In genomic region chr17:35549437-35550142, GRCm38 (mm10) we compare ENCODE assay signal across 9 mouse cellular contexts. TPM values are rescaled to one million over a fixed set of nuclear protein-coding genes. Genes with fewer than 3 reads are reported as not detected.
DNase-seq lines count a peak whose midpoint lies in the region; ATAC-seq and TF ChIP-seq lines count a peak whose summit lies in the region.
"Had no signal": no experiment of that assay in that cellular context is flagged by ENCODE, and none has a peak within 500 bp of the region (broad histone marks: within the 10 kb centered on the region; RNA-seq: fewer than 3 reads in every experiment).

No protein-coding gene starts in this region.

- H3K79me2 ChIP-seq in heart, adult 2 months (replicated peaks; ENCODE audit: control insufficient read depth, insufficient read depth, low read length), result no peaks in the 10 kb centered on the region

- peak; percentile 71; the same call in 1 of the 2 replicates for TF ChIP-seq EP300 in heart, adult 2 months (IDR thresholded peaks at IDR 0.05; ENCODE audit: insufficient read depth, low read depth, low read length)

- no peak overlapping the region for H3K4me3 ChIP-seq in forebrain, embryonic 13.5 days
- no peak overlapping the region for H3K4me3 ChIP-seq in forebrain, embryonic 11.5 days (ENCODE audit: low read depth, low read length)
- peak overlapping the region; percentile 19; the same call in 1 of the 2 replicates for H3K4me3 ChIP-seq in heart, adult 2 months
- no peak overlapping the region for H3K4me3 ChIP-seq in kidney, embryonic 14.5 days (ENCODE audit: low read length)

- H3K9me3 ChIP-seq in forebrain, embryonic 13.5 days (replicated peaks), result no peaks in the 10 kb centered on the region
- no peaks in the 10 kb centered on the region for H3K9me3 ChIP-seq in forebrain, embryonic 11.5 days (ENCODE audit: control insufficient read depth, low read length)
- no peaks in the 10 kb centered on the region for H3K9me3 ChIP-seq in kidney, embryonic 14.5 days (ENCODE audit: control insufficient read depth, low read length)

- intact Hi-C loops in heart, adult 2 months (cut with DNase I), result no loop called here

- H3K9ac ChIP-seq in forebrain, embryonic 13.5 days, result no peak overlapping the region
- no peak overlapping the region for H3K9ac ChIP-seq in forebrain, embryonic 11.5 days (ENCODE audit: low read length)
- H3K9ac ChIP-seq in heart, adult 2 months (ENCODE audit: low read depth, low read length), result peak overlapping the region; percentile 24; the same call in 1 of the 2 replicates
- H3K9ac ChIP-seq in kidney, embryonic 14.5 days (ENCODE audit: low read depth, low read length), result no peak overlapping the region

- no peak for TF ChIP-seq CTCF in heart, adult 2 months (IDR thresholded peaks at IDR 0.05)

- no peak for DNase-seq in forebrain, embryonic 11.5 days (ENCODE audit: low spot score)
- DNase-seq in cerebellum, postnatal 14 days, result peak; percentile 94 to 95
- peak; percentile 82 to 87 for DNase-seq in heart, adult 2 months
- DNase-seq in liver, result peak; percentile 47
- peak; percentile 86 to 90 for DNase-seq in right cerebral cortex, postnatal 10 days (ENCODE audit: low spot score in 2 of 2)
- no peak for DNase-seq in natural killer cell, adult 2 months (ENCODE audit: low spot score in 2 of 2)

- 0 out of 2 replicates have a peak, but pooled peaks cover 3% of the 10 kb centered on the region for H3K27me3 ChIP-seq in forebrain, embryonic 13.5 days
- H3K27me3 ChIP-seq in forebrain, embryonic 11.5 days (ENCODE audit: control insufficient read depth, insufficient read depth, low read length), result no peaks in the 10 kb centered on the region
- H3K27me3 ChIP-seq in heart, adult 2 months (ENCODE audit: control insufficient read depth, insufficient read depth, low read length), result no peaks in the 10 kb centered on the region
- H3K27me3 ChIP-seq in kidney, embryonic 14.5 days (ENCODE audit: control insufficient read depth, insufficient read depth, low read length), result no peaks in the 10 kb centered on the region

- 0 out of 2 replicates have a peak overlapping the region, but pooled peaks have one; percentile 19 for H3K27ac ChIP-seq in forebrain, embryonic 13.5 days
- H3K27ac ChIP-seq in forebrain, embryonic 11.5 days (ENCODE audit: low read depth, low read length), result no peak overlapping the region
- H3K27ac ChIP-seq in heart, adult 2 months, result peak overlapping the region; percentile 86
- peak overlapping the region; percentile 55; the same call in 1 of the 2 replicates for H3K27ac ChIP-seq in kidney, embryonic 14.5 days (ENCODE audit: low read depth, low read length)

- no peaks in the 10 kb centered on the region for H3K36me3 ChIP-seq in forebrain, embryonic 13.5 days (ENCODE audit: poor library complexity, severe bottlenecking)
- no peaks in the 10 kb centered on the region for H3K36me3 ChIP-seq in forebrain, embryonic 11.5 days (ENCODE audit: control insufficient read depth, insufficient read depth, low read length)
- no peaks in the 10 kb centered on the region for H3K36me3 ChIP-seq in heart, adult 2 months (ENCODE audit: control insufficient read depth, insufficient read depth, low read length)
- H3K36me3 ChIP-seq in kidney, embryonic 14.5 days (ENCODE audit: control insufficient read depth, insufficient read depth, low read length), result no peaks in the 10 kb centered on the region

- H3K4me1 ChIP-seq in forebrain, embryonic 13.5 days, result peaks cover 14% of the 10 kb centered on the region; the same call in 1 of the 2 replicates
- 0 out of 2 replicates have a peak, but pooled peaks cover 2% of the 10 kb centered on the region for H3K4me1 ChIP-seq in forebrain, embryonic 11.5 days (replicated peaks; ENCODE audit: control insufficient read depth, insufficient read depth, low read length)
- H3K4me1 ChIP-seq in heart, adult 2 months (ENCODE audit: control insufficient read depth, insufficient read depth, low read length), result peaks cover 3% of the 10 kb centered on the region
- no peaks in the 10 kb centered on the region for H3K4me1 ChIP-seq in kidney, embryonic 14.5 days (ENCODE audit: control insufficient read depth, insufficient read depth, low read length)

- TF ChIP-seq POLR2A in heart, adult 2 months (IDR thresholded peaks at IDR 0.05; ENCODE audit: insufficient read depth, low read depth, low read length), result no peak

- H3K4me2 ChIP-seq in forebrain, embryonic 13.5 days, result no peak overlapping the region
- no peak overlapping the region for H3K4me2 ChIP-seq in forebrain, embryonic 11.5 days (ENCODE audit: low read depth, low read length, severe bottlenecking)
- no peak overlapping the region for H3K4me2 ChIP-seq in kidney, embryonic 14.5 days (replicated peaks; ENCODE audit: low read depth, low read length)

- WGBS in forebrain, embryonic 13.5 days, result 57% methylated on average over 15 of the region's 15 CpGs
- WGBS in forebrain, embryonic 11.5 days, result 59% methylated on average over 15 of the region's 15 CpGs
- 13% methylated on average over 15 of the region's 15 CpGs for WGBS in heart, adult 2 months
- 40% methylated on average over 15 of the region's 15 CpGs for WGBS in kidney, embryonic 14.5 days

- ATAC-seq in forebrain, embryonic 13.5 days, result peak; percentile 41; the same call in 1 of the 2 replicates
- ATAC-seq in forebrain, embryonic 11.5 days (replicated peaks; ENCODE audit: low FRiP score), result no peak
- peak; percentile 45; the same call in 1 of the 2 replicates for ATAC-seq in kidney, embryonic 14.5 days (ENCODE audit: low FRiP score, low TSS enrichment)

RNA-seq across cellular contexts. Expression of gene Cdsn, which starts 2.3 kb away (rescaled TPM):
- not detected in 2 replicates for polyA plus RNA-seq in forebrain, embryonic 13.5 days (2015; fragmentation: Nextera tagmentation; extraction: Ambion mirVana)
- not detected in 2 replicates for polyA plus RNA-seq in forebrain, embryonic 11.5 days (2014; fragmentation: Nextera tagmentation; extraction: Ambion mirVana)
- total RNA-seq in heart, adult 2 months (2021), result under 1 TPM; 0.27 to 0.29 TPM
- polyA plus RNA-seq in heart, adult 2 months (2012; rRNA removed), result 0.94 and 1.1 TPM in 2 replicates
- not detected in 2 replicates for polyA plus RNA-seq in kidney, embryonic 14.5 days (2014; fragmentation: Nextera tagmentation; extraction: Ambion mirVana)

RNA-seq across cellular contexts. Expression of gene Psors1c2, which starts 16.6 kb away (rescaled TPM):
- polyA plus RNA-seq in forebrain, embryonic 13.5 days (2015; fragmentation: Nextera tagmentation; extraction: Ambion mirVana), result 1.4 and 2.1 TPM in 2 replicates
- 1.3 and 1.4 TPM in 2 replicates for polyA plus RNA-seq in forebrain, embryonic 11.5 days (2014; fragmentation: Nextera tagmentation; extraction: Ambion mirVana)
- not detected for total RNA-seq in heart, adult 2 months (2021)
- not detected in 2 replicates for polyA plus RNA-seq in heart, adult 2 months (2012; rRNA removed)
- 0.79 and 0.80 TPM in 2 replicates for polyA plus RNA-seq in kidney, embryonic 14.5 days (2014; fragmentation: Nextera tagmentation; extraction: Ambion mirVana)
- total RNA-seq: gastrocnemius, postnatal 4 days had no signal

RNA-seq across cellular contexts. Expression of gene 2300002M23Rik, which starts 17.7 kb away (rescaled TPM):
- polyA plus RNA-seq in forebrain, embryonic 13.5 days (2015; fragmentation: Nextera tagmentation; extraction: Ambion mirVana), result not detected in 2 replicates
- not detected in 2 replicates for polyA plus RNA-seq in forebrain, embryonic 11.5 days (2014; fragmentation: Nextera tagmentation; extraction: Ambion mirVana)
- not detected for total RNA-seq in heart, adult 2 months (2021)
- polyA plus RNA-seq in heart, adult 2 months (2012; rRNA removed), result not detected in 2 replicates
- polyA plus RNA-seq in kidney, embryonic 14.5 days (2014; fragmentation: Nextera tagmentation; extraction: Ambion mirVana), result not detected in 2 replicates
- total RNA-seq: gastrocnemius, postnatal 4 days had no signal

RNA-seq across cellular contexts. Expression of gene Cchcr1, which starts 32.7 kb away (rescaled TPM):
- polyA plus RNA-seq in forebrain, embryonic 13.5 days (2015; fragmentation: Nextera tagmentation; extraction: Ambion mirVana), result 11.7 and 13.8 TPM in 2 replicates
- polyA plus RNA-seq in forebrain, embryonic 11.5 days (2014; fragmentation: Nextera tagmentation; extraction: Ambion mirVana), result 17.7 and 18.2 TPM in 2 replicates
- 1 to 10 TPM; 1.9 to 2.2 TPM for total RNA-seq in heart, adult 2 months (2021)
- 3.7 and 3.8 TPM in 2 replicates for polyA plus RNA-seq in heart, adult 2 months (2012; rRNA removed)
- 10.3 and 19.1 TPM in 2 replicates for polyA plus RNA-seq in kidney, embryonic 14.5 days (2014; fragmentation: Nextera tagmentation; extraction: Ambion mirVana)

RNA-seq across cellular contexts. Expression of gene Tcf19, which starts 33.0 kb away (rescaled TPM):
- polyA plus RNA-seq in forebrain, embryonic 13.5 days (2015; fragmentation: Nextera tagmentation; extraction: Ambion mirVana), result 54.4 and 55.5 TPM in 2 replicates
- polyA plus RNA-seq in forebrain, embryonic 11.5 days (2014; fragmentation: Nextera tagmentation; extraction: Ambion mirVana), result 58.4 and 59.4 TPM in 2 replicates
- 1 to 10 TPM; 2.0 to 2.4 TPM for total RNA-seq in heart, adult 2 months (2021)
- 3.0 and 3.5 TPM in 2 replicates for polyA plus RNA-seq in heart, adult 2 months (2012; rRNA removed)
- polyA plus RNA-seq in kidney, embryonic 14.5 days (2014; fragmentation: Nextera tagmentation; extraction: Ambion mirVana), result 67.8 and 68.1 TPM in 2 replicates

Comparison
In these comparisons a context has a peak if more than half of its experiments do, and no peak if none do; other contexts are left out.
1. DNase-seq: peak in cerebellum, postnatal 14 days (2 of 2), heart, adult 2 months (2 of 2), liver (single experiment) and right cerebral cortex, postnatal 10 days (2 of 2); none in forebrain, embryonic 11.5 days (single experiment) and natural killer cell, adult 2 months (0 of 2).